Mouse (Mus musculus) spleen, adult 2 months (tissue): Measurements from ENCODE around the gene Mcpt8.

Experiments
- CTCF ChIP-seq: fragments of 200-500 bp; IDR thresholded peaks from 2 replicates; pipeline ENCODE4 v1.5.1; 2011; ENCODE audit warnings: mild to moderate bottlenecking, inconsistent platforms; ENCODE audit not compliant: insufficient read depth, insufficient read length, insufficient replicate concordance; ENCODE audit errors: extremely low read depth
- POLR2A ChIP-seq: fragments of 200-500 bp; IDR thresholded peaks from 2 replicates; pipeline ENCODE4 v1.6.1; 2011; ENCODE audit warnings: low read depth, low read length, inconsistent platforms

DNA sequence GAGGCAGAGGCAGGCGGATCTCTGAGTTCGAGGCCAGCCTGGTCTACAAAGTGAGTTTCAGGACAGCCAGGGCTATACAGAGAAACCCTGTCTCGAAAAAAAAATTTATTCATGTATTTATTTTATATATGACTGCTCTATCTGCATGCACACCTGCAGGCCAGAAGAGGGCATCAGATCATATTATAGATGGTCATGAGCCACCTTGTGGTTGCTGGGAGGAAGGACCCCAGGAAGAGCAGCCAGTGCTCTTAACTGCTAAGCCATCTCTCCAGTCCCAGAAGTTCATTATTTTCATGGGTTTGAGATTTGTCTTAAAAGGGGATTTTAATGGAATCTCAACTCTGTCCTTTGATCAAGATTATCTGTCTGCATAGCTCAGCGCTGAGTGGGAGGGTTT is 13.9 kb upstream of the Mcpt8 start:
- no peak for TF ChIP-seq CTCF
- TF ChIP-seq POLR2A: no peak
